In genomic region chr13:67060161-67060785, GRCm38 (mm10) we compare ENCODE assay signal across 8 mouse cellular contexts. TPM values are rescaled to one million over a fixed set of nuclear protein-coding genes. Genes with fewer than 3 reads are reported as not detected.
DNase-seq lines count a peak whose midpoint lies in the region; ATAC-seq and TF ChIP-seq lines count a peak whose summit lies in the region.

No protein-coding gene starts in this region.

- no peak for TF ChIP-seq CTCF in lung, adult 2 months (IDR thresholded peaks at IDR 0.05; ENCODE audit: insufficient read depth, low read length)
- no peak for TF ChIP-seq CTCF in brain, embryonic 14.5 days (IDR thresholded peaks at IDR 0.05; ENCODE audit: borderline replicate concordance, extremely low read depth, insufficient read depth, insufficient read length)
- TF ChIP-seq CTCF in lung, postnatal 0 days (IDR thresholded peaks at IDR 0.05), result no peak

- ATAC-seq in hindbrain, embryonic 11.5 days (ENCODE audit: low FRiP score), result peak; percentile 53
- peak; percentile 27 for ATAC-seq in lung, postnatal 0 days
- ATAC-seq in stomach, embryonic 15.5 days (ENCODE audit: insufficient read depth, low FRiP score, low read depth), result no peak; the same call in none of the 2 replicates

- no peaks in the 10 kb centered on the region for H3K27me3 ChIP-seq in hindbrain, embryonic 11.5 days (ENCODE audit: control insufficient read depth, insufficient read depth, low read length)
- no peaks in the 10 kb centered on the region for H3K27me3 ChIP-seq in lung, postnatal 0 days (replicated peaks; ENCODE audit: insufficient read depth, low read length)
- no peaks in the 10 kb centered on the region for H3K27me3 ChIP-seq in stomach, embryonic 15.5 days (replicated peaks)

- H3K4me2 ChIP-seq in hindbrain, embryonic 11.5 days (replicated peaks; ENCODE audit: low read depth, low read length), result peak overlapping the region; percentile 70
- peak overlapping the region; percentile 73 for H3K4me2 ChIP-seq in lung, postnatal 0 days (replicated peaks; ENCODE audit: low read depth, low read length)
- peak overlapping the region; percentile 69 for H3K4me2 ChIP-seq in stomach, embryonic 15.5 days

- H3K36me3 ChIP-seq in hindbrain, embryonic 11.5 days (ENCODE audit: control insufficient read depth, insufficient read depth, low read length), result no peaks in the 10 kb centered on the region
- H3K36me3 ChIP-seq in lung, postnatal 0 days (ENCODE audit: insufficient read depth, low read length), result no peaks in the 10 kb centered on the region
- no peaks in the 10 kb centered on the region for H3K36me3 ChIP-seq in stomach, embryonic 15.5 days

- 2% methylated on average over 12 of the region's 12 CpGs for WGBS in lung, adult 2 months
- WGBS in hindbrain, embryonic 11.5 days, result 6% methylated on average over 12 of the region's 12 CpGs
- WGBS in lung, postnatal 0 days, result 3% methylated on average over 12 of the region's 12 CpGs
- 4% methylated on average over 12 of the region's 12 CpGs for WGBS in stomach, embryonic 15.5 days

- TF ChIP-seq POLR2A in lung, adult 2 months (IDR thresholded peaks at IDR 0.05; ENCODE audit: borderline replicate concordance, extremely low read depth, low read depth, low read length), result no peak
- no peak for TF ChIP-seq POLR2A in brain, embryonic 14.5 days (IDR thresholded peaks at IDR 0.05; ENCODE audit: borderline replicate concordance, extremely low read depth, insufficient read depth, insufficient read length, poor library complexity, severe bottlenecking)

- peak; percentile 8 for DNase-seq in lung, adult 2 months
- DNase-seq in lung, postnatal 14 days, result no peak
- peak; percentile 5 for DNase-seq in brain, embryonic 14.5 days (ENCODE audit: low read depth)
- no peak for DNase-seq in hindbrain, embryonic 11.5 days (ENCODE audit: low spot score)
- DNase-seq in lung, postnatal 0 days (ENCODE audit: low spot score), result peak; percentile 71
- no peak for DNase-seq in spleen, postnatal 14 days (ENCODE audit: low spot score in 2 of 2)
- DNase-seq in layer of hippocampus, postnatal 25 days (ENCODE audit: extremely low spot score in 1 of 2, low spot score in 1 of 2), result no peak

- no peaks in the 10 kb centered on the region for H3K9me3 ChIP-seq in hindbrain, embryonic 11.5 days (ENCODE audit: control insufficient read depth, low read length)
- no peaks in the 10 kb centered on the region for H3K9me3 ChIP-seq in lung, postnatal 0 days (ENCODE audit: low read length)
- no peaks in the 10 kb centered on the region for H3K9me3 ChIP-seq in stomach, embryonic 15.5 days

- peaks cover 5% of the 10 kb centered on the region for H3K4me1 ChIP-seq in lung, adult 2 months (ENCODE audit: control insufficient read depth, insufficient read depth, low read length)
- no peaks in the 10 kb centered on the region for H3K4me1 ChIP-seq in hindbrain, embryonic 11.5 days (replicated peaks; ENCODE audit: control insufficient read depth, insufficient read depth, low read length)
- H3K4me1 ChIP-seq in lung, postnatal 0 days (ENCODE audit: insufficient read depth, low read depth, low read length), result peaks cover 3% of the 10 kb centered on the region; the same call in 1 of the 2 replicates
- H3K4me1 ChIP-seq in stomach, embryonic 15.5 days, result peaks cover 4% of the 10 kb centered on the region; the same call in 1 of the 2 replicates

- peak overlapping the region; percentile 99 for H3K4me3 ChIP-seq in lung, adult 2 months (replicated peaks; ENCODE audit: extremely low read depth, low read depth, low read length)
- H3K4me3 ChIP-seq in hindbrain, embryonic 11.5 days (ENCODE audit: low read depth, low read length), result peak overlapping the region; percentile 77
- peak overlapping the region; percentile 76 for H3K4me3 ChIP-seq in lung, postnatal 0 days (ENCODE audit: low read depth, low read length)
- H3K4me3 ChIP-seq in stomach, embryonic 15.5 days (replicated peaks), result peak overlapping the region; percentile 60

- peak overlapping the region; percentile 78 for H3K9ac ChIP-seq in hindbrain, embryonic 11.5 days (ENCODE audit: low read depth, low read length)
- peak overlapping the region; percentile 50 for H3K9ac ChIP-seq in lung, postnatal 0 days (replicated peaks; ENCODE audit: low read depth)
- H3K9ac ChIP-seq in stomach, embryonic 15.5 days, result peak overlapping the region; percentile 26; the same call in 1 of the 2 replicates

- TF ChIP-seq EP300 in lung, postnatal 0 days (IDR thresholded peaks at IDR 0.05), result no peak

- H3K27ac ChIP-seq in hindbrain, embryonic 11.5 days (ENCODE audit: low read depth, low read length), result peak overlapping the region; percentile 58; the same call in 1 of the 2 replicates
- peak overlapping the region; percentile 82 for H3K27ac ChIP-seq in lung, postnatal 0 days (ENCODE audit: low read length)
- peak overlapping the region; percentile 93 for H3K27ac ChIP-seq in stomach, embryonic 15.5 days

RNA-seq across cellular contexts. Expression of gene Zfp712, which starts 0.7 kb away (rescaled TPM):
- 0.22 and 0.49 TPM in 2 replicates for polyA plus RNA-seq in lung, adult 2 months (2012; rRNA removed)
- polyA plus RNA-seq in brain, embryonic 14.5 days (2012; rRNA removed), result 2.9 and 3.4 TPM in 2 replicates
- polyA plus RNA-seq in hindbrain, embryonic 11.5 days (2014; fragmentation: Nextera tagmentation; extraction: Ambion mirVana), result 5.8 TPM in 2 replicates
- 2.3 and 2.7 TPM in 2 replicates for polyA plus RNA-seq in lung, postnatal 0 days (2015; fragmentation: Nextera tagmentation; extraction: Ambion mirVana)
- polyA plus RNA-seq in stomach, embryonic 15.5 days (2015; fragmentation: Nextera tagmentation; extraction: Ambion mirVana), result 3.3 TPM in 2 replicates
- total RNA-seq in layer of hippocampus, postnatal 25 days (2021), result 1 to 10 TPM; 4.4 to 4.7 TPM

RNA-seq across cellular contexts. Expression of gene Zfp708, which starts 37.5 kb away (rescaled TPM):
- polyA plus RNA-seq in lung, adult 2 months (2012; rRNA removed), result 0.10 and 0.14 TPM in 2 replicates
- polyA plus RNA-seq in brain, embryonic 14.5 days (2012; rRNA removed), result 5.5 and 5.6 TPM in 2 replicates
- 9.2 and 9.6 TPM in 2 replicates for polyA plus RNA-seq in hindbrain, embryonic 11.5 days (2014; fragmentation: Nextera tagmentation; extraction: Ambion mirVana)
- 2.3 and 3.0 TPM in 2 replicates for polyA plus RNA-seq in lung, postnatal 0 days (2015; fragmentation: Nextera tagmentation; extraction: Ambion mirVana)
- polyA plus RNA-seq in stomach, embryonic 15.5 days (2015; fragmentation: Nextera tagmentation; extraction: Ambion mirVana), result 3.7 and 4.5 TPM in 2 replicates
- total RNA-seq in layer of hippocampus, postnatal 25 days (2021), result 1 to 10 TPM; 2.6 to 3.4 TPM

RNA-seq across cellular contexts. Expression of gene Gm28557, which starts 48.1 kb away (rescaled TPM):
- polyA plus RNA-seq in lung, adult 2 months (2012; rRNA removed), result 1.5 and 3.1 TPM in 2 replicates
- 1.7 and 2.1 TPM in 2 replicates for polyA plus RNA-seq in brain, embryonic 14.5 days (2012; rRNA removed)
- polyA plus RNA-seq in hindbrain, embryonic 11.5 days (2014; fragmentation: Nextera tagmentation; extraction: Ambion mirVana), result 1.9 and 3.3 TPM in 2 replicates
- 2.5 and 2.7 TPM in 2 replicates for polyA plus RNA-seq in lung, postnatal 0 days (2015; fragmentation: Nextera tagmentation; extraction: Ambion mirVana)
- polyA plus RNA-seq in stomach, embryonic 15.5 days (2015; fragmentation: Nextera tagmentation; extraction: Ambion mirVana), result 3.1 and 3.2 TPM in 2 replicates
- 1 to 10 TPM; 2.6 to 3.0 TPM for total RNA-seq in layer of hippocampus, postnatal 25 days (2021)

RNA-seq across cellular contexts. Expression of gene Rslcan18, which starts 55.8 kb away (rescaled TPM):
- polyA plus RNA-seq in lung, adult 2 months (2012; rRNA removed), result 0.05 and 0.12 TPM in 2 replicates
- 0.03 and 0.25 TPM in 2 replicates for polyA plus RNA-seq in brain, embryonic 14.5 days (2012; rRNA removed)
- 0.14 and 0.26 TPM in 2 replicates for polyA plus RNA-seq in hindbrain, embryonic 11.5 days (2014; fragmentation: Nextera tagmentation; extraction: Ambion mirVana)
- 0.11 TPM in 1 of 2 replicates, not detected in the other for polyA plus RNA-seq in lung, postnatal 0 days (2015; fragmentation: Nextera tagmentation; extraction: Ambion mirVana)
- 0.28 and 0.41 TPM in 2 replicates for polyA plus RNA-seq in stomach, embryonic 15.5 days (2015; fragmentation: Nextera tagmentation; extraction: Ambion mirVana)
- under 1 TPM; 0.31 to 0.37 TPM for total RNA-seq in layer of hippocampus, postnatal 25 days (2021)

Comparison
In these comparisons a context has a peak if more than half of its experiments do, and no peak if none do; other contexts are left out.
1. DNase-seq: peak in lung, adult 2 months (single experiment), brain, embryonic 14.5 days (single experiment) and lung, postnatal 0 days (single experiment); none in lung, postnatal 14 days (single experiment), hindbrain, embryonic 11.5 days (single experiment), spleen, postnatal 14 days (0 of 2) and layer of hippocampus, postnatal 25 days (0 of 2).
2. H3K9ac ChIP-seq: peak in every context shown above with its lines; median percentile 78 in hindbrain, embryonic 11.5 days; 50 in lung, postnatal 0 days; 26 in stomach, embryonic 15.5 days.
3. Peak in every context shown above with its lines, with median percentiles within 50 percentile points of each other: H3K4me3 ChIP-seq, H3K27ac ChIP-seq and H3K4me2 ChIP-seq.